Mouse (Mus musculus) myocyte (in vitro differentiated cells): ENCODE results near the gene Xylt1.

Experiments
- CEBPB ChIP-seq: IDR thresholded peaks from 2 replicates; pipeline ENCODE4 v1.6.1; 2011; ENCODE audit warnings: mild to moderate bottlenecking, moderate library complexity; ENCODE audit not compliant: poor library complexity, insufficient read depth, severe bottlenecking
- E2F4 ChIP-seq: IDR thresholded peaks from one replicate; pipeline ENCODE4 v1.6.1; 2011; ENCODE audit warnings: mild to moderate bottlenecking, control low read depth, moderate library complexity; ENCODE audit not compliant: insufficient read depth
- MAX ChIP-seq: IDR thresholded peaks from one replicate; pipeline ENCODE4 v1.6.1; 2011; ENCODE audit warnings: low read depth, mild to moderate bottlenecking, control low read depth
- MYOD1 ChIP-seq, 3 experiments: IDR thresholded peaks; one replicate each; pipeline ENCODE4 v1.6.1; 2011; ENCODE audit warnings: control low read depth in 2 of 3, low read depth in 2 of 3, mild to moderate bottlenecking in 2 of 3, moderate library complexity in 1 of 3; ENCODE audit not compliant: insufficient read length in 2 of 3, control insufficient read depth in 1 of 3
- MYOG ChIP-seq, 3 experiments: IDR thresholded peaks; one replicate each; pipeline ENCODE4 v1.6.1; 2011; ENCODE audit warnings: control low read depth in 2 of 3, low read depth in 2 of 3, mild to moderate bottlenecking in 2 of 3; ENCODE audit not compliant: insufficient read length in 2 of 3, control insufficient read depth in 1 of 3, insufficient read depth in 1 of 3
- POLR2A ChIP-seq: IDR thresholded peaks from one replicate; pipeline ENCODE4 v1.6.1; 2011; ENCODE audit warnings: low read depth, mild to moderate bottlenecking, control low read depth, moderate library complexity; ENCODE audit not compliant: insufficient read length
- POLR2AphosphoS2 ChIP-seq: IDR thresholded peaks from one replicate; pipeline ENCODE4 v1.6.1; 2011; ENCODE audit warnings: low read depth, control low read depth; ENCODE audit not compliant: insufficient read length
- REST ChIP-seq: IDR thresholded peaks from one replicate; pipeline ENCODE4 v1.6.1; 2011; ENCODE audit warnings: mild to moderate bottlenecking, control low read depth, moderate library complexity; ENCODE audit not compliant: insufficient read depth, insufficient read length
- SRF ChIP-seq: IDR thresholded peaks from one replicate; pipeline ENCODE4 v1.6.1; 2011; ENCODE audit warnings: low read depth; ENCODE audit not compliant: control insufficient read depth, insufficient read length
- TCF12 ChIP-seq: IDR thresholded peaks from one replicate; pipeline ENCODE4 v1.6.1; 2011; ENCODE audit warnings: mild to moderate bottlenecking, control low read depth; ENCODE audit not compliant: poor library complexity, insufficient read depth, severe bottlenecking
- TCF3 ChIP-seq: IDR thresholded peaks from one replicate; pipeline ENCODE4 v1.6.1; 2011; ENCODE audit warnings: low read depth, control low read depth; ENCODE audit not compliant: insufficient read length
- USF1 ChIP-seq: IDR thresholded peaks from one replicate; pipeline ENCODE4 v1.6.1; 2011; ENCODE audit warnings: low read depth, mild to moderate bottlenecking, control low read depth, moderate library complexity

- TF ChIP-seq SRF (no peak), USF1 (no peak), REST (no peak), TCF12 (no peak), MYOG (IDR thresholded peaks at IDR 0.05; ENCODE audit: control insufficient read depth in 1 of 3, insufficient read depth in 1 of 3, insufficient read length in 2 of 3, low read depth in 2 of 3) (no peak), POLR2A (no peak), MAX (no peak), MYOD1 (IDR thresholded peaks at IDR 0.05; ENCODE audit: control insufficient read depth in 1 of 3, insufficient read length in 2 of 3, low read depth in 2 of 3) (no peak), E2F4 (no peak), CEBPB (no peak), POLR2AphosphoS2 (no peak), TCF3 (no peak)
Measured at GRCm38 (mm10) chr7:117529787-117530655, 149.2 kb downstream of the Xylt1 start.
